Mouse (Mus musculus): ENCODE data around the gene Rapgef4.

The Rapgef4 gene

GRCm38 (mm10) chr2:72082846-72083245 lies 101.8 kb downstream of the Rapgef4 start:
- DNase-seq = no peak

GRCm38 (mm10) chr2:72088886-72089285 lies 107.8 kb downstream of the Rapgef4 start:
- DNase-seq = no peak

GRCm38 (mm10) chr2:72090061-72090460 lies 109.0 kb downstream of the Rapgef4 start:
- DNase-seq = no peak

GRCm38 (mm10) chr2:72092046-72092445 lies 111.0 kb downstream of the Rapgef4 start:
- DNase-seq = no peak

GRCm38 (mm10) chr2:72093402-72094037 lies 112.5 kb downstream of the Rapgef4 start:
- no peak for DNase-seq

- no peak for DNase-seq
Observed at GRCm38 (mm10) chr2:72094038-72094437, 113.0 kb downstream of the Rapgef4 start.

GRCm38 (mm10) chr2:72094446-72094845 lies 113.4 kb downstream of the Rapgef4 start:
- no peak for DNase-seq

GRCm38 (mm10) chr2:72095002-72095401 lies 114.0 kb downstream of the Rapgef4 start:
- no peak for DNase-seq

GRCm38 (mm10) chr2:72096345-72096744 lies 115.3 kb downstream of the Rapgef4 start:
- DNase-seq = peak; percentile 54

GRCm38 (mm10) chr2:72098366-72098765 lies 117.3 kb downstream of the Rapgef4 start:
- no peak for DNase-seq

GRCm38 (mm10) chr2:72104604-72105003 lies 123.6 kb downstream of the Rapgef4 start:
- peak; percentile 63 for DNase-seq

GRCm38 (mm10) chr2:72107525-72108180 lies 126.6 kb downstream of the Rapgef4 start:
- no peak for DNase-seq

- no peak for DNase-seq
Observed at GRCm38 (mm10) chr2:72108448-72109312, 127.6 kb downstream of the Rapgef4 start.

- DNase-seq = peak; percentile 21
Observed at GRCm38 (mm10) chr2:72110404-72110803, 129.4 kb downstream of the Rapgef4 start.

GRCm38 (mm10) chr2:72113716-72114115 lies 132.7 kb downstream of the Rapgef4 start:
- peak; percentile 22 for DNase-seq

- peak; percentile 30 for DNase-seq
Observed at GRCm38 (mm10) chr2:72114148-72114559, 133.1 kb downstream of the Rapgef4 start.

- DNase-seq = peak; percentile 50
Observed at GRCm38 (mm10) chr2:72116103-72116502, 135.1 kb downstream of the Rapgef4 start.

GRCm38 (mm10) chr2:72116698-72117097 lies 135.7 kb downstream of the Rapgef4 start:
- DNase-seq = no peak

GRCm38 (mm10) chr2:72117138-72118011 lies 136.3 kb downstream of the Rapgef4 start:
- peak; percentile 85 for DNase-seq

- no peak for DNase-seq
Observed at GRCm38 (mm10) chr2:72120211-72120610, 139.2 kb downstream of the Rapgef4 start.

GRCm38 (mm10) chr2:72122410-72123223 lies 141.6 kb downstream of the Rapgef4 start:
- DNase-seq = no peak

- DNase-seq = no peak
Observed at GRCm38 (mm10) chr2:72123851-72124250, 142.8 kb downstream of the Rapgef4 start.

All from kidney, adult 9 months (tissue).